Mouse (Mus musculus): ENCODE data around the gene Cfdp1.

Cfdp1 gene

GRCm38 (mm10) chr8:111720115-111720544, 134.0 kb downstream of the Cfdp1 start:
- no peak for DNase-seq (ENCODE audit: low read depth in 1 of 2, low spot score in 2 of 2)

- no peak for DNase-seq (ENCODE audit: low read depth in 1 of 2, low spot score in 2 of 2)
Observed at GRCm38 (mm10) chr8:111718937-111719336, 135.2 kb downstream of the Cfdp1 start.
